Mouse (Mus musculus): ENCODE results near the gene Blnk. TPM values are rescaled to one million over a fixed set of nuclear protein-coding genes. Genes with fewer than 3 reads are reported as not detected.

Gene Blnk
- polyA plus RNA-seq, 1 experiment from 2014 or later = 0.21 TPM

GRCm38 (mm10) chr19:40964936-40965850 lies 29.1 kb downstream of the Blnk start:
- Histone ChIP-seq H3K9me3 (replicated peaks; ENCODE audit: control insufficient read depth, low read length) (no peaks in the 10 kb centered on the region), H3K9ac (ENCODE audit: low read depth, low read length) (no peak overlapping the region), H3K4me3 (ENCODE audit: low read depth, low read length) (no peak overlapping the region), H3K27me3 (ENCODE audit: control insufficient read depth, insufficient read depth, low read length) (no peaks in the 10 kb centered on the region), H3K27ac (ENCODE audit: low read depth, low read length) (no peak overlapping the region), H3K4me1 (ENCODE audit: control insufficient read depth, insufficient read depth, low read length) (no peaks in the 10 kb centered on the region), H3K4me2 (no peak overlapping the region), H3K36me3 (ENCODE audit: control insufficient read depth, insufficient read depth, low read length) (no peaks in the 10 kb centered on the region)
- ATAC-seq (replicated peaks; ENCODE audit: insufficient number of reproducible peaks, low FRiP score, low TSS enrichment) = no peak
- 77% methylated on average over 6 of the region's 6 CpGs for WGBS (ENCODE audit: insufficient replicate concordance)

- Histone ChIP-seq H3K27ac (ENCODE audit: low read depth, low read length) (no peak overlapping the region), H3K36me3 (ENCODE audit: control insufficient read depth, insufficient read depth, low read length) (no peaks in the 10 kb centered on the region), H3K4me1 (ENCODE audit: control insufficient read depth, insufficient read depth, low read length) (no peaks in the 10 kb centered on the region), H3K4me2 (no peak overlapping the region), H3K27me3 (ENCODE audit: control insufficient read depth, insufficient read depth, low read length) (no peaks in the 10 kb centered on the region), H3K9ac (ENCODE audit: low read depth, low read length) (no peak overlapping the region), H3K9me3 (replicated peaks; ENCODE audit: control insufficient read depth, low read length) (no peaks in the 10 kb centered on the region), H3K4me3 (ENCODE audit: low read depth, low read length) (no peak overlapping the region)
- no peak for ATAC-seq (replicated peaks; ENCODE audit: insufficient number of reproducible peaks, low FRiP score, low TSS enrichment)
- 72% methylated on average over 3 of the region's 3 CpGs for WGBS (ENCODE audit: insufficient replicate concordance)
Observed at GRCm38 (mm10) chr19:40964367-40964891, 29.9 kb downstream of the Blnk start.

DNA sequence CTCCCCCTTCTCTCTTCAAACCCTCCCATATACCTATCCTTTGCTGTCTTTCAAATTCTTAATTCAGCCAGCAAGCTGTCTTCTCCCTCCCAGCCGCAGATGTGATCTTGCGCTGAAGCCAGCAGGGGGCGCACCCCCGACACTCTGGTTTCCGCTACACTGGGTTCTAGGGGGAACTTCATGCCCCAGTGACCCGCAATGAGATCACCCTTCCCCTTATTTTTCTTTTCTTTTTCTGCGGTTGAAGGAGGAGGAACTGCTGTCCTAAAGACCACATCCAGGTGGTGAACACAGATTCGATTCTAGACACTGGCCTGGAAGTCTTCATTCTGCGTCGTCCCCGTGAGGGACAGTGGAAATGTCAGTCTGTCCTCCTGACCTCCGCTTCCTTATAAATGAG lies 31.3 kb downstream of the Blnk start:
- no peak overlapping the region for H3K4me3 ChIP-seq (ENCODE audit: low read depth, low read length)
- H3K4me1 ChIP-seq (ENCODE audit: control insufficient read depth, insufficient read depth, low read length) = no peaks in the 10 kb centered on the region
- no peaks in the 10 kb centered on the region for H3K27me3 ChIP-seq (ENCODE audit: control insufficient read depth, insufficient read depth, low read length)
- no peak for ATAC-seq (replicated peaks; ENCODE audit: insufficient number of reproducible peaks, low FRiP score, low TSS enrichment)
- 45% methylated on average over 12 of the region's 12 CpGs for WGBS (ENCODE audit: insufficient replicate concordance)
- H3K27ac ChIP-seq (ENCODE audit: low read depth, low read length) = no peak overlapping the region
- H3K36me3 ChIP-seq (ENCODE audit: control insufficient read depth, insufficient read depth, low read length) = no peaks in the 10 kb centered on the region
- no peak overlapping the region for H3K9ac ChIP-seq (ENCODE audit: low read depth, low read length)
- no peak overlapping the region for H3K4me2 ChIP-seq
- no peaks in the 10 kb centered on the region for H3K9me3 ChIP-seq (replicated peaks; ENCODE audit: control insufficient read depth, low read length)

DNA sequence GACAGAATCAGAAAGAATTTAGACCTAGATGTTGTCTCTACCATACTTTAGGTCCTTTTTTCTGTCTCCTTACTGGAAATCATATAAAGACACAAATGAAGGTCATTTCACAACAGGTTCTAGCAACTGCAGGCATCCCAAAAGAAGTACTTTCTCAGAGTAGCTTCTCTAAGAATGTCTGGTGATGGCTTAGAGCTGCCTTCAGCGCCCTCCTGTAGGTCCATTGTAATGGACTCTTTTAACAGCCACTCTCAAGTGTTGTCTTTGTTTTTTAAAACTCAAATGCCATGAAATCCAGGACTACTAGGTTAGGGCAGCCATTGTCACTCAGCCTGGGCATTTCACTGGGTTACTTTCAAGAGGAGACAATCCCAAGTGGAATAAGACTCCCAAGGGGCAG lies 35.4 kb downstream of the Blnk start:
- Histone ChIP-seq H3K4me1 (ENCODE audit: control insufficient read depth, insufficient read depth, low read length) (no peaks in the 10 kb centered on the region), H3K27me3 (ENCODE audit: control insufficient read depth, insufficient read depth, low read length) (no peaks in the 10 kb centered on the region), H3K9ac (ENCODE audit: low read depth, low read length) (no peak overlapping the region), H3K9me3 (replicated peaks; ENCODE audit: control insufficient read depth, low read length) (no peaks in the 10 kb centered on the region), H3K36me3 (ENCODE audit: control insufficient read depth, insufficient read depth, low read length) (no peaks in the 10 kb centered on the region), H3K4me2 (no peak overlapping the region), H3K4me3 (ENCODE audit: low read depth, low read length) (no peak overlapping the region), H3K27ac (ENCODE audit: low read depth, low read length) (no peak overlapping the region)
- 60% methylated on average over 1 of the region's 1 CpGs for WGBS (ENCODE audit: insufficient replicate concordance)
- ATAC-seq (replicated peaks; ENCODE audit: insufficient number of reproducible peaks, low FRiP score, low TSS enrichment) = no peak

GRCm38 (mm10) chr19:40946937-40947577 lies 47.3 kb downstream of the Blnk start:
- no peaks in the 10 kb centered on the region for H3K36me3 ChIP-seq (ENCODE audit: control insufficient read depth, insufficient read depth, low read length)
- H3K4me2 ChIP-seq = no peak overlapping the region
- no peak overlapping the region for H3K4me3 ChIP-seq (ENCODE audit: low read depth, low read length)
- WGBS (ENCODE audit: insufficient replicate concordance) = 78% methylated on average over 4 of the region's 4 CpGs
- no peak for ATAC-seq (replicated peaks; ENCODE audit: insufficient number of reproducible peaks, low FRiP score, low TSS enrichment)
- no peak overlapping the region for H3K27ac ChIP-seq (ENCODE audit: low read depth, low read length)
- peaks cover 3% of the 10 kb centered on the region for H3K4me1 ChIP-seq (ENCODE audit: control insufficient read depth, insufficient read depth, low read length)
- H3K9me3 ChIP-seq (replicated peaks; ENCODE audit: control insufficient read depth, low read length) = no peaks in the 10 kb centered on the region
- no peaks in the 10 kb centered on the region for H3K27me3 ChIP-seq (ENCODE audit: control insufficient read depth, insufficient read depth, low read length)
- no peak overlapping the region for H3K9ac ChIP-seq (ENCODE audit: low read depth, low read length)

- Histone ChIP-seq H3K36me3 (ENCODE audit: control insufficient read depth, insufficient read depth, low read length) (no peaks in the 10 kb centered on the region), H3K9ac (ENCODE audit: low read depth, low read length) (no peak overlapping the region), H3K4me2 (no peak overlapping the region), H3K4me1 (ENCODE audit: control insufficient read depth, insufficient read depth, low read length) (peaks cover 13% of the 10 kb centered on the region), H3K27me3 (ENCODE audit: control insufficient read depth, insufficient read depth, low read length) (no peaks in the 10 kb centered on the region), H3K9me3 (replicated peaks; ENCODE audit: control insufficient read depth, low read length) (0 out of 2 replicates have a peak, but pooled peaks cover 2% of the 10 kb centered on the region), H3K4me3 (ENCODE audit: low read depth, low read length) (no peak overlapping the region), H3K27ac (ENCODE audit: low read depth, low read length) (no peak overlapping the region)
- WGBS (ENCODE audit: insufficient replicate concordance) = 85% methylated on average over 7 of the region's 7 CpGs
- no peak for ATAC-seq (replicated peaks; ENCODE audit: insufficient number of reproducible peaks, low FRiP score, low TSS enrichment)
Observed at GRCm38 (mm10) chr19:40943552-40943951, 50.8 kb downstream of the Blnk start.

- peaks cover under 1% of the 10 kb centered on the region; the same call in 1 of the 2 replicates for H3K4me1 ChIP-seq (ENCODE audit: control insufficient read depth, insufficient read depth, low read length)
- no peak overlapping the region for H3K27ac ChIP-seq (ENCODE audit: low read depth, low read length)
- H3K4me2 ChIP-seq = no peak overlapping the region
- H3K27me3 ChIP-seq (ENCODE audit: control insufficient read depth, insufficient read depth, low read length) = no peaks in the 10 kb centered on the region
- no peak overlapping the region for H3K9ac ChIP-seq (ENCODE audit: low read depth, low read length)
- H3K4me3 ChIP-seq (ENCODE audit: low read depth, low read length) = no peak overlapping the region
- WGBS (ENCODE audit: insufficient replicate concordance) = 46% methylated on average over 5 of the region's 5 CpGs
- no peaks in the 10 kb centered on the region for H3K36me3 ChIP-seq (ENCODE audit: control insufficient read depth, insufficient read depth, low read length)
- ATAC-seq (replicated peaks; ENCODE audit: insufficient number of reproducible peaks, low FRiP score, low TSS enrichment) = no peak
- 0 out of 2 replicates have a peak, but pooled peaks cover 2% of the 10 kb centered on the region for H3K9me3 ChIP-seq (replicated peaks; ENCODE audit: control insufficient read depth, low read length)
Observed at GRCm38 (mm10) chr19:40936038-40936437, 58.3 kb downstream of the Blnk start.

- WGBS (ENCODE audit: insufficient replicate concordance) = 44% methylated on average over 8 of the region's 8 CpGs
- H3K4me1 ChIP-seq (ENCODE audit: control insufficient read depth, insufficient read depth, low read length) = no peaks in the 10 kb centered on the region
- no peaks in the 10 kb centered on the region for H3K36me3 ChIP-seq (ENCODE audit: control insufficient read depth, insufficient read depth, low read length)
- no peak for ATAC-seq (replicated peaks; ENCODE audit: insufficient number of reproducible peaks, low FRiP score, low TSS enrichment)
- H3K4me2 ChIP-seq = no peak overlapping the region
- H3K9me3 ChIP-seq (replicated peaks; ENCODE audit: control insufficient read depth, low read length) = 0 out of 2 replicates have a peak, but pooled peaks cover 2% of the 10 kb centered on the region
- H3K27ac ChIP-seq (ENCODE audit: low read depth, low read length) = no peak overlapping the region
- no peak overlapping the region for H3K9ac ChIP-seq (ENCODE audit: low read depth, low read length)
- no peaks in the 10 kb centered on the region for H3K27me3 ChIP-seq (ENCODE audit: control insufficient read depth, insufficient read depth, low read length)
- no peak overlapping the region for H3K4me3 ChIP-seq (ENCODE audit: low read depth, low read length)
Observed at GRCm38 (mm10) chr19:40935376-40935775, 59.0 kb downstream of the Blnk start.

All from heart, embryonic 11.5 days (tissue).